Mouse (Mus musculus): Measurements from ENCODE around the gene Olfr837.
"Not testable (repeated sequence)": the region's sequence is repeated elsewhere in the genome, so short reads cannot be mapped to it uniquely, and the experiment has no call there.

Olfr837 gene

DNA sequence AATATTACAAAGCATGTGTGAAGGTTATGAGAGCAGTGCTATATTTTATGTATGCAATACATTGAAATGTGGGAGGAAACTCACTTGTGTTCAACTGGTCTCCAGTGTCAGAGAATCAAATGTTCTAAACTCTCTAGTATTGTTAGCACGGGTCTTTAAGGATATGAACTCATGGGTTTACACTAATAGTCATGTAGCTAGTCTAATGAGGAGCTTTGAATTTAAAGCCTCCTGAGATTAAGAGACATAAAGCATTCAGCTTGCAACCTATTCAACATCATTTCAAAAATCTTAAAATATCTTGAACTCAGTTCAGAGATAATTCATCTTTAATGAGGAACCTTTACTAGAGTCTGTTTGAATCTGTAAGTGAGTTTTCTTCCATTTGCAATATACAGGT is at the start of gene Olfr837:
Gene Olfr837, plus strand, starts transcription at position 301 of the 400 bp plus-strand sequence.
- no peak for DNase-seq (ENCODE audit: low read depth)

DNA sequence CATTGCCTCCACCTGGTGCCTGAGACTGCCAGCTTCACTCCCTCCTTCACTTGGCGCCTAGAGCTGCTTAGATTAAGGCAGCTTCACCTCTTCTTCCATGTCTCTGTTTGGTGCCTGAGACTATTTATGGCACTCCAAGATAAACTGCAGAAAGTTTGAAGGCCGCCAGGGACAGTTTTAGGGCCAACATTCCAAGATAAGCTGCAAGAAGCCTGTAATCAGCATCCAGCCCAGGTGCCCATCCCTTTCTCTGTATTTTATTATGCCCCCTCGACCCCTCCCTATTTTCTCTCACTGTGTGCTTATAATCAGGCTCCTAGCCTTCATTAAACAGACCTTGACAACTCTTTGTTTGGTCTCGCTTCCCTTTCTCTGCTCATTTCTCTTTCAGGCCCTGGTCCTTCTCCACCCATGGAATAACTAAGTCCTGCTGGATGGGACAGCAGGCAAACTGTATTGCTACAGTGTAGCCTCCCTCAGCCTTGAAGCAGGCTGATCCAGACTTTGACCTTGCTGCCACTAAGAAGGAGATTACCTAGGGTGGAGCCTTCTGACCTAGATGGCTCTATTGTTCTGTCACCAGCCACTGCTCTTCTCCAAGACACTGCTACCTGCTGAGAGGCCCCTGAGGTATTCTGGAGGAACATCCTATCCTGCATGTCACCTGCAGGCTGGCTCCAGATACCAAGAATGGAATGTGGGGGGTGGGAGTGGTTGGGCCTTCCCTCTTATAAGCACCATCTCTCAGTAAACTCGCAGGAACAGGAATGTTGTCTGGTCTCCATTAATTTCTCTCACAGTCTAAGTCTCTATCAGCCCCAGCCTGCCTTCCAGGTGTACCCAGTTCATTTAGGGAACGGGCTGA is 43.0 kb upstream of the Olfr837 start:
- DNase-seq (ENCODE audit: low read depth): not testable (repeated sequence)

DNA sequence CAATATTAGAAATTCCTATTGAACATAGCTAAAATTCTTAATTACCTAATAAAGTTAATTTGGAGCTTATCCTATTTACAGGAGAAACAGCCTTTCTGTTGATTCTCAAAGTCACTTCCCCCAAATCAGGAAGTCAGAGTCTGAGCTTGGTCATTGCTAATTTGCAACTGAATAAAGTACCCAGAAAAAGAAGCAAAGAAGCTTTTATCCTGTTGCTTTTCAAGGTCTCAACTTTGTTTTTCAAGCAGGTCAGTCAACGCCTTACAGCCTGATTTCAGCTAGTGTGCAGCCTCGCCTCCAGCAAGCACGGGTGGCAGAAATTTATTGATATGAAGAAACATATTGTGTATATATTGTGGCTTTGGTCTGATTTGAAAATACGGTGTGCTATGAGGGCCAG is 38.8 kb upstream of the Olfr837 start:
- no peak for DNase-seq (ENCODE audit: low read depth)

DNA sequence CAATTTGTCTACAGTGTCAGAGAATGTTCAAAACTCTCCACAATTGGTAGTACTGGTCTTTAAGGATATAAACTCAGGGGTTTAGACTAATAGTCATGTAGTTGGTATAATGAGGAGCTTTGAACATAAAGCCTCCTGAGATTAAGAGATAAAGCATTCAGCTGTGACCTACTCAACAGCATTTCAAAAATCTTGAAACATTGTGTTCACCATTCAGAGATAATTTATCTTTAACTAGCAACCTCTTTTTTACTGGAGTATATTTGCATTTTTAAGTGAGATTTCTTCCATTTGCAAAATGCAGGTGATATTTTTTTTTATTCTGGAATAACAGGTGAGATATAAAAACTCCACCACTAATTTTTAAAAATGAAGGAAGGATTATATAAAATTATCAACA is 16.0 kb upstream of the Olfr837 start, which contains the start of gene Olfr836:
Gene Olfr836, plus strand, starts transcription at position 301 of the 400 bp plus-strand sequence.
- no peak for DNase-seq (ENCODE audit: low read depth)

DNA sequence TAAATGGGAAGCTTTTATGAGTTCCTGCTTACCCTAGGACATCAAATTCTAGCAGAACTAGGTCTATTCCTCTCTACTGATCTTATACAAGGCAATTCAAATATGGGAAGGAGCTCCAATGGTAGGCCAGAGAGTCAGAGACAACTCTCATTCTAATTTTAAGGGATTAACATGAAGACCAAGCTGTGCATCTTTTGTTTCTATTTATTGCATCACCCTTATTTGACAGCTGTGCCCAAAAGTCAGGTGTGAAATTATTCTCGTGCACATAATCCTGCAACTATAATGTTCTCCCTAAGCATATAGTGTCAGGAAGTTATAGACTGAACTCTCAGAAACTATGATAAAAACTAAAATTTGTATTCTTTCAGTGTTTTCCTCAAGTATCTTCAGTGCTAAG is 41.1 kb downstream of the Olfr837 start, which contains the start of gene Olfr839-ps1:
Gene Olfr839-ps1, minus strand, starts transcription at position 101 of the 400 bp plus-strand sequence.
- DNase-seq (ENCODE audit: low read depth): no peak
